Mouse (Mus musculus) lung, postnatal 14 days (tissue): ENCODE data around the gene Ncs1.

Experiments used
- DNase-seq: peaks from one replicate; pipeline ENCODE4 v3.0.0; 2021

The Ncs1 gene

GRCm38 (mm10) chr2:31282266-31282665, 36.6 kb downstream of the Ncs1 start:
- no peak for DNase-seq

GRCm38 (mm10) chr2:31282880-31283279, 37.3 kb downstream of the Ncs1 start:
- DNase-seq, result no peak

GRCm38 (mm10) chr2:31284531-31284930, 38.9 kb downstream of the Ncs1 start:
- DNase-seq, result no peak

GRCm38 (mm10) chr2:31291421-31291820, 45.8 kb downstream of the Ncs1 start:
- peak; percentile 74 for DNase-seq

GRCm38 (mm10) chr2:31294985-31295384, 49.4 kb downstream of the Ncs1 start:
- DNase-seq, result peak; percentile 84

GRCm38 (mm10) chr2:31296395-31296794, 50.8 kb downstream of the Ncs1 start:
- no peak for DNase-seq

- peak; percentile 50 for DNase-seq
Measured at GRCm38 (mm10) chr2:31297602-31298268, 52.1 kb downstream of the Ncs1 start.

- no peak for DNase-seq
Measured at GRCm38 (mm10) chr2:31298814-31299213, 53.2 kb downstream of the Ncs1 start.

GRCm38 (mm10) chr2:31299266-31299665, 53.6 kb downstream of the Ncs1 start:
- DNase-seq, result peak; percentile 10

GRCm38 (mm10) chr2:31299996-31300395, 54.4 kb downstream of the Ncs1 start:
- DNase-seq, result no peak

GRCm38 (mm10) chr2:31303177-31303576, 57.6 kb downstream of the Ncs1 start:
- no peak for DNase-seq

- no peak for DNase-seq
Measured at GRCm38 (mm10) chr2:31304191-31304590, 58.6 kb downstream of the Ncs1 start.

- no peak for DNase-seq
Measured at GRCm38 (mm10) chr2:31304801-31305665, 59.4 kb downstream of the Ncs1 start.

GRCm38 (mm10) chr2:31305684-31306083, 60.1 kb downstream of the Ncs1 start:
- DNase-seq, result peak; percentile 53

- no peak for DNase-seq
Measured at GRCm38 (mm10) chr2:31308257-31308656, 62.6 kb downstream of the Ncs1 start.

- DNase-seq, result no peak
Measured at GRCm38 (mm10) chr2:31309549-31309948, 63.9 kb downstream of the Ncs1 start.

- no peak for DNase-seq
Measured at GRCm38 (mm10) chr2:31314007-31314465, 68.4 kb downstream of the Ncs1 start, which contains the start of gene Hmcn2. Gene Hmcn2 (plus strand): TSS chr2:31314415.

GRCm38 (mm10) chr2:31318162-31318561, 72.5 kb downstream of the Ncs1 start:
- DNase-seq, result no peak

GRCm38 (mm10) chr2:31319200-31319599, 73.6 kb downstream of the Ncs1 start:
- DNase-seq, result no peak

- no peak for DNase-seq
Measured at GRCm38 (mm10) chr2:31327186-31327585, 81.6 kb downstream of the Ncs1 start.

- peak; percentile 54 for DNase-seq
Measured at GRCm38 (mm10) chr2:31337706-31338330, 92.2 kb downstream of the Ncs1 start.

- peak; percentile 70 for DNase-seq
Measured at GRCm38 (mm10) chr2:31339826-31340225, 94.2 kb downstream of the Ncs1 start.

GRCm38 (mm10) chr2:31341726-31342535, 96.3 kb downstream of the Ncs1 start:
- no peak for DNase-seq
